Mouse (Mus musculus) liver, adult 2 months (tissue): Measurements from ENCODE around the gene Ndrg2.

Experiments
- CTCF ChIP-seq: fragments of 200-500 bp; IDR thresholded peaks from 2 replicates; pipeline ENCODE4 v1.5.1; 2011; ENCODE audit warnings: low read depth, low read length, control low read depth
- POLR2A ChIP-seq: fragments of 200-500 bp; IDR thresholded peaks from 2 replicates; pipeline ENCODE4 v1.6.1; 2011; ENCODE audit warnings: low read length, control low read depth; ENCODE audit not compliant: insufficient read depth; ENCODE audit errors: extremely low read depth

- no peak for TF ChIP-seq CTCF
- no peak for TF ChIP-seq POLR2A
These were observed 21.6 kb downstream of the Ndrg2 start, which contains the start of gene Slc39a2 for GRCm38 (mm10) chr14:51892191-51892939.
